Mouse (Mus musculus): ENCODE measurements around the gene Eefsec. TPM values are rescaled to one million over a fixed set of nuclear protein-coding genes. Genes with fewer than 3 reads are reported as not detected.

The Eefsec gene
- polyA plus RNA-seq, 1 experiment from 2014 or later = 29.1 TPM

GRCm38 (mm10) chr6:88454545-88454944 is 8.2 kb upstream of the Eefsec start:
- 59% methylated on average over 2 of the region's 2 CpGs for WGBS
- DNase-seq (ENCODE audit: low spot score) = no peak
- H3K27me3 ChIP-seq (ENCODE audit: insufficient read depth, poor library complexity, severe bottlenecking) = 0 out of 2 replicates have a peak, but pooled peaks cover 2% of the 10 kb centered on the region

GRCm38 (mm10) chr6:88447454-88447853 is 1.1 kb upstream of the Eefsec start:
- no peak for DNase-seq (ENCODE audit: low spot score)
- Histone ChIP-seq H3K36me3 (no peaks in the 10 kb centered on the region), H3K9me3 (no peaks in the 10 kb centered on the region), H3K4me1 (peaks cover 14% of the 10 kb centered on the region; the same call in 1 of the 2 replicates), H3K27me3 (ENCODE audit: insufficient read depth, poor library complexity, severe bottlenecking) (peaks cover 18% of the 10 kb centered on the region; the same call in 1 of the 2 replicates), H3K27ac (no peak overlapping the region), H3K4me3 (no peak overlapping the region)
- 53% methylated on average over 4 of the region's 4 CpGs for WGBS

More at GRCm38 (mm10) chr6:88454545-88454944, 8.2 kb upstream of the Eefsec start:
- no peak overlapping the region for H3K27ac ChIP-seq
- H3K36me3 ChIP-seq = no peaks in the 10 kb centered on the region
- no peaks in the 10 kb centered on the region for H3K9me3 ChIP-seq
- no peak overlapping the region for H3K4me3 ChIP-seq
- H3K4me1 ChIP-seq = no peaks in the 10 kb centered on the region

GRCm38 (mm10) chr6:88445661-88446060 is 678 bp downstream of the Eefsec start:
- H3K27me3 ChIP-seq (ENCODE audit: insufficient read depth, poor library complexity, severe bottlenecking) = peaks cover 18% of the 10 kb centered on the region; the same call in 1 of the 2 replicates

GRCm38 (mm10) chr6:88444076-88444750 is 2.1 kb downstream of the Eefsec start:
- Histone ChIP-seq H3K9me3 (no peaks in the 10 kb centered on the region), H3K4me1 (peaks cover 33% of the 10 kb centered on the region), H3K4me3 (no peak overlapping the region), H3K36me3 (no peaks in the 10 kb centered on the region), H3K27ac (no peak overlapping the region), H3K27me3 (ENCODE audit: insufficient read depth, poor library complexity, severe bottlenecking) (peaks cover 13% of the 10 kb centered on the region; the same call in 1 of the 2 replicates)
- DNase-seq (ENCODE audit: low spot score) = no peak
- 87% methylated on average over 7 of the region's 7 CpGs for WGBS

More at GRCm38 (mm10) chr6:88445661-88446060, 678 bp downstream of the Eefsec start:
- Histone ChIP-seq H3K9me3 (no peaks in the 10 kb centered on the region), H3K27ac (peak overlapping the region; percentile 89), H3K4me3 (peak overlapping the region; percentile 78), H3K36me3 (no peaks in the 10 kb centered on the region), H3K4me1 (peaks cover 19% of the 10 kb centered on the region)
- 11% methylated on average over 5 of the region's 5 CpGs for WGBS
- DNase-seq (ENCODE audit: low spot score) = no peak

- H3K36me3 ChIP-seq = no peaks in the 10 kb centered on the region
These were observed 2.9 kb downstream of the Eefsec start for GRCm38 (mm10) chr6:88443446-88443845.

GRCm38 (mm10) chr6:88442551-88442950 is 3.8 kb downstream of the Eefsec start:
- DNase-seq (ENCODE audit: low spot score) = no peak
- WGBS = 72% methylated on average over 3 of the region's 3 CpGs
- peaks cover 3% of the 10 kb centered on the region; the same call in 1 of the 2 replicates for H3K27me3 ChIP-seq (ENCODE audit: insufficient read depth, poor library complexity, severe bottlenecking)
- H3K36me3 ChIP-seq = no peaks in the 10 kb centered on the region
- no peak overlapping the region for H3K4me3 ChIP-seq
- H3K4me1 ChIP-seq = peaks cover 32% of the 10 kb centered on the region
- no peak overlapping the region for H3K27ac ChIP-seq
- H3K9me3 ChIP-seq = no peaks in the 10 kb centered on the region

More at GRCm38 (mm10) chr6:88443446-88443845, 2.9 kb downstream of the Eefsec start:
- Histone ChIP-seq H3K27ac (no peak overlapping the region), H3K9me3 (no peaks in the 10 kb centered on the region), H3K4me1 (peaks cover 33% of the 10 kb centered on the region), H3K4me3 (no peak overlapping the region), H3K27me3 (ENCODE audit: insufficient read depth, poor library complexity, severe bottlenecking) (peaks cover 12% of the 10 kb centered on the region; the same call in 1 of the 2 replicates)
- DNase-seq (ENCODE audit: low spot score) = no peak
- 79% methylated on average over 3 of the region's 3 CpGs for WGBS

GRCm38 (mm10) chr6:88439056-88439455 is 7.3 kb downstream of the Eefsec start:
- no peak for DNase-seq (ENCODE audit: low spot score)
- Histone ChIP-seq H3K36me3 (no peaks in the 10 kb centered on the region), H3K27me3 (ENCODE audit: insufficient read depth, poor library complexity, severe bottlenecking) (no peaks in the 10 kb centered on the region), H3K27ac (no peak overlapping the region), H3K4me1 (peaks cover 23% of the 10 kb centered on the region), H3K9me3 (no peaks in the 10 kb centered on the region), H3K4me3 (no peak overlapping the region)
- 88% methylated on average over 4 of the region's 4 CpGs for WGBS

GRCm38 (mm10) chr6:88435609-88436008 is 10.7 kb downstream of the Eefsec start:
- H3K27ac ChIP-seq = no peak overlapping the region
- H3K4me3 ChIP-seq = no peak overlapping the region
- no peaks in the 10 kb centered on the region for H3K36me3 ChIP-seq
- DNase-seq (ENCODE audit: low spot score) = no peak
- H3K4me1 ChIP-seq = peaks cover 29% of the 10 kb centered on the region
- no peaks in the 10 kb centered on the region for H3K9me3 ChIP-seq
- H3K27me3 ChIP-seq (ENCODE audit: insufficient read depth, poor library complexity, severe bottlenecking) = no peaks in the 10 kb centered on the region
- WGBS = 88% methylated on average over 7 of the region's 7 CpGs

- 13% methylated on average over 4 of the region's 4 CpGs for WGBS
- peaks cover 16% of the 10 kb centered on the region for H3K4me1 ChIP-seq
- no peaks in the 10 kb centered on the region for H3K36me3 ChIP-seq
- H3K27ac ChIP-seq = no peak overlapping the region
- peak; percentile 79 for DNase-seq (ENCODE audit: low spot score)
- no peaks in the 10 kb centered on the region for H3K27me3 ChIP-seq (ENCODE audit: insufficient read depth, poor library complexity, severe bottlenecking)
- no peak overlapping the region for H3K4me3 ChIP-seq
- no peaks in the 10 kb centered on the region for H3K9me3 ChIP-seq
These were observed 15.1 kb downstream of the Eefsec start for GRCm38 (mm10) chr6:88431202-88431601.

- H3K4me1 ChIP-seq = peaks cover 15% of the 10 kb centered on the region
- H3K36me3 ChIP-seq = no peaks in the 10 kb centered on the region
- no peaks in the 10 kb centered on the region for H3K27me3 ChIP-seq (ENCODE audit: insufficient read depth, poor library complexity, severe bottlenecking)
- no peak for DNase-seq (ENCODE audit: low spot score)
- no peaks in the 10 kb centered on the region for H3K9me3 ChIP-seq
- WGBS = 83% methylated on average over 7 of the region's 7 CpGs
- H3K4me3 ChIP-seq = no peak overlapping the region
- no peak overlapping the region for H3K27ac ChIP-seq
These were observed 30.1 kb downstream of the Eefsec start for GRCm38 (mm10) chr6:88416130-88416758.

- 64% methylated on average over 2 of the region's 2 CpGs for WGBS
These were observed 33.7 kb downstream of the Eefsec start for GRCm38 (mm10) chr6:88412604-88413003.

GRCm38 (mm10) chr6:88409492-88409891 is 36.8 kb downstream of the Eefsec start:
- H3K9me3 ChIP-seq = no peaks in the 10 kb centered on the region
- no peak for DNase-seq (ENCODE audit: low spot score)
- WGBS = 69% methylated on average over 5 of the region's 5 CpGs

More at GRCm38 (mm10) chr6:88412604-88413003, 33.7 kb downstream of the Eefsec start:
- Histone ChIP-seq H3K27ac (no peak overlapping the region), H3K4me1 (peaks cover 15% of the 10 kb centered on the region), H3K9me3 (no peaks in the 10 kb centered on the region), H3K27me3 (ENCODE audit: insufficient read depth, poor library complexity, severe bottlenecking) (no peaks in the 10 kb centered on the region), H3K4me3 (no peak overlapping the region), H3K36me3 (no peaks in the 10 kb centered on the region)
- no peak for DNase-seq (ENCODE audit: low spot score)

GRCm38 (mm10) chr6:88400451-88400850 is 45.9 kb downstream of the Eefsec start:
- WGBS = 88% methylated on average over 6 of the region's 6 CpGs
- DNase-seq (ENCODE audit: low spot score) = no peak
- H3K4me1 ChIP-seq = no peaks in the 10 kb centered on the region
- no peaks in the 10 kb centered on the region for H3K27me3 ChIP-seq (ENCODE audit: insufficient read depth, poor library complexity, severe bottlenecking)
- H3K27ac ChIP-seq = no peak overlapping the region
- no peaks in the 10 kb centered on the region for H3K9me3 ChIP-seq
- no peaks in the 10 kb centered on the region for H3K36me3 ChIP-seq
- H3K4me3 ChIP-seq = no peak overlapping the region

More at GRCm38 (mm10) chr6:88409492-88409891, 36.8 kb downstream of the Eefsec start:
- Histone ChIP-seq H3K27ac (no peak overlapping the region), H3K4me1 (peaks cover 15% of the 10 kb centered on the region; the same call in 1 of the 2 replicates), H3K36me3 (no peaks in the 10 kb centered on the region), H3K27me3 (ENCODE audit: insufficient read depth, poor library complexity, severe bottlenecking) (no peaks in the 10 kb centered on the region), H3K4me3 (no peak overlapping the region)
